ENCODE assay signal across 7 mouse cellular contexts in the genomic region with DNA sequence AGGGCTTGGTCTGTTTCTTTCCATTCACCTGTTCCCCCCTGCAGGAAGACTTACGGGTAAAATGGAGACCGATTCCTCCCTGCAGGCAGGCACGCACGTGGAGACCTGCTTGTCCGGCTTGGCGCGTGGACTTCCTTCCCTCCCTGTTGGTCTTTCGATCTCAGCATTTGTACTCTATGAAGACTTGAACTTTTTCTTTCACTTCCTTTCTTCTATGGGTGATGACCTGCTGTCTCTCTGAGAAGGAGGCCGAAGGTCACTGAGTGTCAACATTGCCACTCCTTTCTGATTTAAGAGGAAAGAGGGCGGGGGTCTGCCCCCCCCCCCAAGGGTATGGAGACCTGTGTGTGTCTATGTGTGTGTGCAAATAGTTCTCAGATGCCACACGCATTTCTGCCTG. TPM values are rescaled to one million over a fixed set of nuclear protein-coding genes. Genes with fewer than 3 reads are reported as not detected.
DNase-seq lines count a peak whose midpoint lies in the region; ATAC-seq and TF ChIP-seq lines count a peak whose summit lies in the region.

No protein-coding gene starts in this region.

- no peak for TF ChIP-seq CTCF in spleen, adult 2 months (IDR thresholded peaks at IDR 0.05; ENCODE audit: extremely low read depth, insufficient read depth, insufficient read length, insufficient replicate concordance)
- no peak for TF ChIP-seq CTCF in thymus, adult 2 months (IDR thresholded peaks at IDR 0.05; ENCODE audit: borderline replicate concordance, control insufficient read depth, extremely low read depth, insufficient read depth, low read length, poor library complexity)

- no peaks in the 10 kb centered on the region for H3K36me3 ChIP-seq in spleen, adult 2 months (ENCODE audit: control insufficient read depth, insufficient read depth, low read length)
- no peaks in the 10 kb centered on the region for H3K36me3 ChIP-seq in hindbrain, embryonic 10.5 days
- no peaks in the 10 kb centered on the region for H3K36me3 ChIP-seq in thymus, adult 2 months (ENCODE audit: control insufficient read depth, insufficient read depth, low read length)

- peaks cover 6% of the 10 kb centered on the region for H3K4me1 ChIP-seq in spleen, adult 2 months (ENCODE audit: control insufficient read depth, insufficient read depth, insufficient read length)
- peaks cover 40% of the 10 kb centered on the region for H3K4me1 ChIP-seq in hindbrain, embryonic 10.5 days (replicated peaks)
- peaks cover 21% of the 10 kb centered on the region for H3K4me1 ChIP-seq in thymus, adult 2 months (replicated peaks; ENCODE audit: control insufficient read depth, insufficient read depth, low read length)

- H3K27me3 ChIP-seq in spleen, adult 2 months (ENCODE audit: control insufficient read depth, insufficient read depth, low read length) = peaks cover 4% of the 10 kb centered on the region
- peaks cover 52% of the 10 kb centered on the region for H3K27me3 ChIP-seq in hindbrain, embryonic 10.5 days (ENCODE audit: insufficient read depth, poor library complexity, severe bottlenecking)
- no peaks in the 10 kb centered on the region for H3K27me3 ChIP-seq in thymus, adult 2 months (ENCODE audit: control insufficient read depth, insufficient read depth, low read length)

- H3K27ac ChIP-seq in spleen, adult 2 months (ENCODE audit: insufficient read depth, low read length) = peak overlapping the region; percentile 84; the same call in 1 of the 2 replicates
- peak overlapping the region; percentile 91 for H3K27ac ChIP-seq in hindbrain, embryonic 10.5 days
- H3K27ac ChIP-seq in thymus, adult 2 months (ENCODE audit: control insufficient read depth, insufficient read depth, low read length) = no peak overlapping the region

- H3K9me3 ChIP-seq in hindbrain, embryonic 10.5 days = no peaks in the 10 kb centered on the region

- peak; percentile 26 for ATAC-seq in megakaryocyte, adult 5-6 weeks (ENCODE audit: poor library complexity, severe bottlenecking)

- 27% methylated on average over 11 of the region's 11 CpGs for WGBS in spleen, adult 2 months
- WGBS in hindbrain, embryonic 10.5 days = 36% methylated on average over 11 of the region's 11 CpGs
- 52% methylated on average over 11 of the region's 11 CpGs for WGBS in thymus, adult 2 months

- no peak for DNase-seq in spleen, adult 2 months (ENCODE audit: low read depth in 1 of 2, low spot score in 2 of 2)
- no peak for DNase-seq in spleen, adult 18-20 months
- DNase-seq in hindbrain, embryonic 10.5 days (ENCODE audit: low spot score) = no peak
- DNase-seq in ovary, adult 18-20 months (ENCODE audit: low spot score) = no peak
- no peak for DNase-seq in urinary bladder, adult 2 months (ENCODE audit: low spot score)
- no peak for DNase-seq in thymus, adult 2 months

- TF ChIP-seq POLR2A in spleen, adult 2 months (IDR thresholded peaks at IDR 0.05; ENCODE audit: low read depth, low read length) = no peak
- no peak for TF ChIP-seq POLR2A in thymus, adult 2 months (IDR thresholded peaks at IDR 0.05; ENCODE audit: control insufficient read depth, extremely low read depth, insufficient read depth, low read length, poor library complexity)

- H3K4me3 ChIP-seq in spleen, adult 2 months (ENCODE audit: extremely low read depth, insufficient read depth, insufficient read length) = peak overlapping the region; percentile 64; the same call in 1 of the 2 replicates
- peak overlapping the region; percentile 84 for H3K4me3 ChIP-seq in hindbrain, embryonic 10.5 days
- no peak overlapping the region for H3K4me3 ChIP-seq in thymus, adult 2 months (ENCODE audit: control insufficient read depth, insufficient read depth, low read length)

RNA-seq across cellular contexts. Expression of a gene that starts 0.8 kb away (rescaled TPM):
- polyA plus RNA-seq in spleen, adult 2 months (2012; rRNA removed) = 8.2 and 9.6 TPM in 2 replicates
- 0.25 TPM in 1 of 2 replicates, not detected in the other for polyA plus RNA-seq in hindbrain, embryonic 10.5 days (2016; fragmentation: Nextera tagmentation; extraction: Ambion mirVana)
- 15.6 and 18.1 TPM in 2 replicates for total RNA-seq in megakaryocyte, adult 5-6 weeks (2015)
- total RNA-seq in megakaryocyte, adult 5-6 weeks (2017) = 33.3 and 38.9 TPM in 2 replicates
- 20.3 and 27.1 TPM in 2 replicates for polyA plus RNA-seq in urinary bladder, adult 2 months (2012; rRNA removed)
- 3.1 and 3.5 TPM in 2 replicates for polyA plus RNA-seq in thymus, adult 2 months (2012; rRNA removed)
